Mouse (Mus musculus) thymus, postnatal 4 days (tissue): ENCODE data around the gene Idh1.
A peak's percentile ranks its signal among the peaks of the same experiment; 100 is the strongest.

Experiments
- DNase-seq: peaks from one replicate; pipeline ENCODE4 v3.0.0; 2021

Idh1 gene

GRCm38 (mm10) chr1:65112031-65112806, 74.1 kb downstream of the Idh1 start:
- peak; percentile 58 for DNase-seq

- no peak for DNase-seq
These were observed 76.4 kb downstream of the Idh1 start for GRCm38 (mm10) chr1:65109756-65110435.

- DNase-seq = no peak
These were observed 77.1 kb downstream of the Idh1 start for GRCm38 (mm10) chr1:65109196-65109595.
